Mouse (Mus musculus): ENCODE measurements at regions not wholly inside any gene's neighbourhood (a gene's known extent, or its start where the extent isn't known, plus 50 kb on each side); places are given as distances from the start of the nearest gene placed in this dataset.

DNA sequence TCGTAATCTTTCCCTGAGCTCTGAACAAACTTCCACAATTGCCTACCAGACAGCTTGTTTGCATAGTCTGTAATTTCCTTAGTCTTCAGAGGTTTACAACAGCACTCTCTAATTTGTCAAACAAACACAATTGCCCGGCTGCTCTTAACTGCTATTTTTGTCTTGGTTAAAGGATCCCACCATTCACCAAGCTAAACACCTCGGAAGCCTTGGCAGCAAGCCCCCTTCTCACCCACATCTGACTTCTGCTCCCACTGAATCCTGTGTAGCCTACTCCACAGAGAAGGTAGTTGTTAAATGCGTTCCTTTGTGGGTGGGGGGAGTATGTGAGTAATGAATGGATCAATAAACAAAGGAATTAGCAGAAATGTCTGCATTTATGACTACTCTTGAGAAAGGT, 59.8 kb upstream of the Rspo3 start:
- no peak for DNase-seq

DNA sequence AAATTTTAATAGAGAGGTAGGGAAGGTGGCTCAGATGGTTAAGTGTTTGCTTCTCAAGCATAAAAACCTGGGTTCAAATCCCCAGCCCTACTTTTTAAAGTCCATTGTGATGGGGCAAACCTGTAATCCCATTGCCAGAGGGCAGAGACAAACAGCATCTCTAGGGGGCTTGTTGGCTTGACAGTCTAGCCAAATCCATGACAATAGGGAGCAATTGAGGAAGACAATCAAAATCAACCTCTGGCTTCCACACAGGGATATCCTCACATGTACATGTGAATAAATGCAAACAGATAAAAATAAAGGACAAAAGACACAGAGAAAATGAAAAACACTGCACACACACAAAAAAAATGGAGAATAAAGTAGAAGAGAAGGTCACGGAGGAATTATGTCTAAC, 59.3 kb upstream of the Rspo3 start:
- no peak for DNase-seq

DNA sequence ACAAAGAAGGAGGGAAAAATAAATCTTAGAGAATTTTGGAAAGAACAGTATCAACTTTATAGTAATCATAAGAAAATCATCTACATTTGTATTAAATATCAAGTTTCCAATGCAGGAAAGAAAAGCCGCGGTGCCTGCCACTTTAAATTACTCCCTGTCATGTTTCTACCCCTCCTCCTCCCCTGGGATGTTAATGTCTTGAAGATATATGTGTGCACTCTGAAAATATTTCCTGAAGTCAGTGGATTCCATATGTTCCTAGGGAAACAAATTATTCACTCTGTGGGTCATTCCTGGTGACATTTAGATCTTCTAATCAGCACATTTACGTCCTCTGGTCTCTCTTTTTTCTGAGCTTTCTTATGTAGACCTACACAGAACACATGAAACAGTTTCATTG, 57.2 kb upstream of the Rspo3 start:
- no peak for DNase-seq

DNA sequence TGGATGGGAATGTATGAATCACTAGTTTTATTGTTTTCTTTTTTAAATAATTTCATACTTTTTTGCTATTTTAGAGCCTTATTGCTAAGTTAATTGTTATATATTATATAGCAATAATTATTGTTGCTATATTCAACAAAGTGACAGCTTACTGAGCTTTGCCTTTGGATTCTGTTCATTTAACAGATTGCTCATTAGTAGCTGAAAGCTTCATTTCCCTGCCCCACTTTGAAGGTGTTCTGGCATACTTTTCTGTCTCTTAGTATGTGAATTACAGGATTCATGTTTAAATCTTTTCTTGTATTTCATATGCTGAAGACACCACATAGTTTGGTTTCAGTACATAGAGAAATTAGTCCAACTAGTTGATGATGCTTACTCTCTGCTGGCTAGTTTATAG, 54.5 kb upstream of the Rspo3 start:
- no peak for DNase-seq

DNA sequence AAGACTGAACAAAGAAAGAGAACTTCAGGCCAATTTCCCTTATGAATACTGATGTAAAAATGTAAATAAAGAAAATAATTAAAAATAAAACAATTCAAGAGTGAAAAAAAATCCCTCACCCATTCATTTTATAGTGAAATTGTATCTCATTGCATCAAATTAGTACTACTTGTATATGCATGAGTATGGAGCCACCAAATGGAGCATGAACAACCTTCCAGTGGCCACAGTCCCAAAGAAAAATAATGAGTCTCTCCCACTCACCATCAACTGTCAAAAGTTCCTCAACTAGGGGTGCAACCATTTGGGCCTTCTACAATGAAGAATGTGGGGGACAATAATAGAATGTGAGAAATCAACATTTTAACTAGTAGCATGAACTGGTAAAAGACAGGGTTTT, 54.1 kb upstream of the Rspo3 start:
- no peak for DNase-seq
